Mouse (Mus musculus) limb, embryonic 15.5 days (tissue): ENCODE data around the gene Gm5129. TPM values are rescaled to one million over a fixed set of nuclear protein-coding genes. Genes with fewer than 3 reads are reported as not detected.
"Not testable (repeated sequence)": the region's sequence is repeated elsewhere in the genome, so short reads cannot be mapped to it uniquely, and the experiment has no call there.

Experiments used
- ATAC-seq: fragments of 200-750 bp; cut with Nextera tagmentation; 2 replicates; pipeline ENCODE4 v1.8.0; 2017; ENCODE audit warnings: low read depth, moderate TSS enrichment; ENCODE audit not compliant: insufficient number of reproducible peaks, low FRiP score, low TSS enrichment
- H3K27ac ChIP-seq: fragments of 300-500 bp; sonication (generic); 2 replicates; pipeline ENCODE4 v1.5.1; 2015; ENCODE audit warnings: moderate library complexity, mild to moderate bottlenecking, inconsistent platforms
- H3K27me3 ChIP-seq: fragments of 300-500 bp; sonication (generic); 2 replicates; pipeline ENCODE4 v1.6.1; 2015; ENCODE audit warnings: inconsistent platforms
- H3K36me3 ChIP-seq: fragments of 300-500 bp; sonication (generic); 2 replicates; pipeline ENCODE4 v1.6.1; 2015; ENCODE audit warnings: inconsistent platforms
- H3K4me1 ChIP-seq: fragments of 300-500 bp; sonication (generic); 2 replicates; pipeline ENCODE4 v1.6.1; 2015; ENCODE audit warnings: inconsistent platforms
- H3K4me2 ChIP-seq: fragments of 300-500 bp; sonication (generic); 2 replicates; pipeline ENCODE4 v1.6.1; 2015; ENCODE audit warnings: mild to moderate bottlenecking, inconsistent platforms
- H3K4me3 ChIP-seq: fragments of 300-500 bp; sonication (generic); 2 replicates; pipeline ENCODE4 v1.5.1; 2015; ENCODE audit warnings: mild to moderate bottlenecking, inconsistent platforms
- H3K9ac ChIP-seq: fragments of 300-500 bp; sonication (generic); 2 replicates; pipeline ENCODE4 v1.6.1; 2015; ENCODE audit warnings: inconsistent platforms
- H3K9me3 ChIP-seq: fragments of 300-500 bp; sonication (generic); 2 replicates; pipeline ENCODE4 v1.6.1; 2016; ENCODE audit warnings: inconsistent platforms
- WGBS: fragments of 180-500 bp; shearing (Covaris S2); methylation state at CpG from one replicate; pipeline ENCODE4 v1.1.7; 2015; 5-methylcytosine and 5-hydroxymethylcytosine counted together
- polyA plus RNA-seq: library from polyadenylated mRNA; unstranded; fragments of >200 nt; fragmentation: Nextera tagmentation; extraction: Ambion mirVana; gene quantifications from 2 replicates; pipeline ENCODE4 v1.2.1, GENCODE M21; 2015

The Gm5129 gene
- polyA plus RNA-seq, 1 experiment from 2014 or later: not detected

- Histone ChIP-seq H3K36me3 (peaks cover 62% of the 10 kb centered on the region), H3K9ac (no peak overlapping the region), H3K9me3 (no peaks in the 10 kb centered on the region), H3K4me2 (no peak overlapping the region), H3K4me3 (no peak overlapping the region), H3K4me1 (no peaks in the 10 kb centered on the region), H3K27ac (no peak overlapping the region), H3K27me3 (no peaks in the 10 kb centered on the region)
- ATAC-seq: no peak
Measured at GRCm38 (mm10) chr5:29751306-29751705, 15.6 kb upstream of the Gm5129 start.

- H3K36me3 ChIP-seq: peaks cover 36% of the 10 kb centered on the region
- no peak overlapping the region for H3K9ac ChIP-seq
- 97% methylated on average over 2 of the region's 2 CpGs for WGBS
- ATAC-seq: no peak
- no peak overlapping the region for H3K4me3 ChIP-seq
- H3K9me3 ChIP-seq: no peaks in the 10 kb centered on the region
- no peaks in the 10 kb centered on the region for H3K4me1 ChIP-seq
- no peak overlapping the region for H3K27ac ChIP-seq
- no peaks in the 10 kb centered on the region for H3K27me3 ChIP-seq
- H3K4me2 ChIP-seq: no peak overlapping the region
Measured at GRCm38 (mm10) chr5:29747661-29748060, 11.9 kb upstream of the Gm5129 start.

- Histone ChIP-seq H3K36me3 (peaks cover 9% of the 10 kb centered on the region), H3K9me3 (no peaks in the 10 kb centered on the region), H3K4me1 (peaks cover 18% of the 10 kb centered on the region), H3K4me2 (no peak overlapping the region), H3K27ac (no peak overlapping the region), H3K9ac (no peak overlapping the region), H3K4me3 (no peak overlapping the region), H3K27me3 (no peaks in the 10 kb centered on the region)
- no peak for ATAC-seq
- 75% methylated on average over 4 of the region's 4 CpGs for WGBS
Measured at GRCm38 (mm10) chr5:29741093-29741492, 5.4 kb upstream of the Gm5129 start.

- Histone ChIP-seq H3K4me1 (peaks cover 18% of the 10 kb centered on the region), H3K4me3 (no peak overlapping the region), H3K27me3 (no peaks in the 10 kb centered on the region), H3K4me2 (no peak overlapping the region), H3K36me3 (peaks cover 9% of the 10 kb centered on the region), H3K27ac (no peak overlapping the region), H3K9ac (no peak overlapping the region), H3K9me3 (no peaks in the 10 kb centered on the region)
- WGBS: 68% methylated on average over 1 of the region's 1 CpGs
- ATAC-seq: no peak
Measured at GRCm38 (mm10) chr5:29740651-29741050, 4.9 kb upstream of the Gm5129 start.

GRCm38 (mm10) chr5:29738076-29738475, 2.3 kb upstream of the Gm5129 start:
- Histone ChIP-seq H3K4me1 (peaks cover 22% of the 10 kb centered on the region), H3K9me3 (no peaks in the 10 kb centered on the region), H3K4me2 (no peak overlapping the region), H3K9ac (no peak overlapping the region), H3K27me3 (no peaks in the 10 kb centered on the region), H3K36me3 (peaks cover 9% of the 10 kb centered on the region), H3K27ac (no peak overlapping the region), H3K4me3 (no peak overlapping the region)
- WGBS: 70% methylated on average over 4 of the region's 4 CpGs
- no peak for ATAC-seq

GRCm38 (mm10) chr5:29737471-29737870, 1.7 kb upstream of the Gm5129 start:
- Histone ChIP-seq H3K36me3 (peaks cover 5% of the 10 kb centered on the region), H3K9me3 (no peaks in the 10 kb centered on the region), H3K27ac (no peak overlapping the region), H3K4me3 (no peak overlapping the region; the same call in 1 of the 2 replicates), H3K27me3 (no peaks in the 10 kb centered on the region), H3K9ac (no peak overlapping the region), H3K4me2 (peak overlapping the region; percentile 60; the same call in 1 of the 2 replicates), H3K4me1 (peaks cover 22% of the 10 kb centered on the region)
- no peak for ATAC-seq
- 92% methylated on average over 5 of the region's 5 CpGs for WGBS

GRCm38 (mm10) chr5:29736942-29737341, 1.2 kb upstream of the Gm5129 start:
- peaks cover 22% of the 10 kb centered on the region for H3K4me1 ChIP-seq
- H3K9me3 ChIP-seq: no peaks in the 10 kb centered on the region
- no peaks in the 10 kb centered on the region for H3K36me3 ChIP-seq
- 51% methylated on average over 9 of the region's 9 CpGs for WGBS
- no peak overlapping the region for H3K27ac ChIP-seq
- H3K4me2 ChIP-seq: peak overlapping the region; percentile 60
- no peaks in the 10 kb centered on the region for H3K27me3 ChIP-seq
- H3K9ac ChIP-seq: peak overlapping the region; percentile 92
- H3K4me3 ChIP-seq: peak overlapping the region; percentile 84
- no peak for ATAC-seq

GRCm38 (mm10) chr5:29736073-29736900, 551 bp upstream of the Gm5129 start:
- 1% methylated on average over 48 of the region's 48 CpGs for WGBS
- Histone ChIP-seq H3K9me3 (no peaks in the 10 kb centered on the region), H3K36me3 (no peaks in the 10 kb centered on the region), H3K27me3 (no peaks in the 10 kb centered on the region), H3K4me1 (peaks cover 22% of the 10 kb centered on the region), H3K9ac (peak overlapping the region; percentile 92), H3K4me2 (peak overlapping the region; percentile 60), H3K4me3 (peak overlapping the region; percentile 84), H3K27ac (peak overlapping the region; percentile 94)
- peak; percentile 68 for ATAC-seq

- ATAC-seq: no peak
- H3K9me3 ChIP-seq: no peaks in the 10 kb centered on the region
Measured at GRCm38 (mm10) chr5:29734831-29735510, 765 bp downstream of the Gm5129 start.

GRCm38 (mm10) chr5:29726070-29726469, 9.7 kb downstream of the Gm5129 start:
- H3K27me3 ChIP-seq, H3K4me3 ChIP-seq, H3K9me3 ChIP-seq, H3K27ac ChIP-seq, H3K36me3 ChIP-seq, H3K4me1 ChIP-seq, H3K4me2 ChIP-seq, ATAC-seq, H3K9ac ChIP-seq: not testable (repeated sequence)
- WGBS: 81% methylated on average over 5 of the region's 5 CpGs

More at GRCm38 (mm10) chr5:29734831-29735510, 765 bp downstream of the Gm5129 start:
- Histone ChIP-seq H3K4me2 (peak overlapping the region; percentile 60), H3K4me1 (peaks cover 22% of the 10 kb centered on the region), H3K27ac (peak overlapping the region; percentile 94), H3K9ac (peak overlapping the region; percentile 92), H3K27me3 (no peaks in the 10 kb centered on the region), H3K4me3 (peak overlapping the region; percentile 84), H3K36me3 (no peaks in the 10 kb centered on the region)
- 47% methylated on average over 6 of the region's 6 CpGs for WGBS

GRCm38 (mm10) chr5:29725369-29725768, 10.4 kb downstream of the Gm5129 start:
- ATAC-seq: no peak
- WGBS: 83% methylated on average over 2 of the region's 2 CpGs
- Histone ChIP-seq H3K4me1 (no peaks in the 10 kb centered on the region), H3K36me3 (no peaks in the 10 kb centered on the region), H3K9me3 (no peaks in the 10 kb centered on the region), H3K27ac (no peak overlapping the region), H3K4me3 (no peak overlapping the region), H3K9ac (no peak overlapping the region), H3K4me2 (no peak overlapping the region), H3K27me3 (no peaks in the 10 kb centered on the region)

- Histone ChIP-seq H3K27me3 (no peaks in the 10 kb centered on the region), H3K9ac (no peak overlapping the region), H3K4me3 (no peak overlapping the region), H3K4me1 (no peaks in the 10 kb centered on the region), H3K36me3 (no peaks in the 10 kb centered on the region), H3K27ac (no peak overlapping the region), H3K9me3 (no peaks in the 10 kb centered on the region), H3K4me2 (no peak overlapping the region)
- ATAC-seq: no peak
- 22% methylated on average over 1 of the region's 1 CpGs for WGBS
Measured at GRCm38 (mm10) chr5:29721159-29721558, 14.6 kb downstream of the Gm5129 start.
